Mouse (Mus musculus) megakaryocyte-erythroid progenitor cell, adult 5 weeks (primary cell): ENCODE results near the gene Cntfr. TPM values are rescaled to one million over a fixed set of nuclear protein-coding genes. Genes with fewer than 3 reads are reported as not detected.

Experiments used
- polyA plus RNA-seq: library from polyadenylated mRNA; stranded (reverse); fragments of >175 nt; gene quantifications from 2 replicates; pipeline ENCODE4 v1.2.3, GENCODE M21; 2012

Gene Cntfr
- 0.04 TPM in 1 of 2 replicates, not detected in the other for polyA plus RNA-seq

GRCm38 (mm10) chr4:41696930-41697841, at the start of gene Cntfr:
Cntfr (minus strand) TSS chr4:41697089.

DNA sequence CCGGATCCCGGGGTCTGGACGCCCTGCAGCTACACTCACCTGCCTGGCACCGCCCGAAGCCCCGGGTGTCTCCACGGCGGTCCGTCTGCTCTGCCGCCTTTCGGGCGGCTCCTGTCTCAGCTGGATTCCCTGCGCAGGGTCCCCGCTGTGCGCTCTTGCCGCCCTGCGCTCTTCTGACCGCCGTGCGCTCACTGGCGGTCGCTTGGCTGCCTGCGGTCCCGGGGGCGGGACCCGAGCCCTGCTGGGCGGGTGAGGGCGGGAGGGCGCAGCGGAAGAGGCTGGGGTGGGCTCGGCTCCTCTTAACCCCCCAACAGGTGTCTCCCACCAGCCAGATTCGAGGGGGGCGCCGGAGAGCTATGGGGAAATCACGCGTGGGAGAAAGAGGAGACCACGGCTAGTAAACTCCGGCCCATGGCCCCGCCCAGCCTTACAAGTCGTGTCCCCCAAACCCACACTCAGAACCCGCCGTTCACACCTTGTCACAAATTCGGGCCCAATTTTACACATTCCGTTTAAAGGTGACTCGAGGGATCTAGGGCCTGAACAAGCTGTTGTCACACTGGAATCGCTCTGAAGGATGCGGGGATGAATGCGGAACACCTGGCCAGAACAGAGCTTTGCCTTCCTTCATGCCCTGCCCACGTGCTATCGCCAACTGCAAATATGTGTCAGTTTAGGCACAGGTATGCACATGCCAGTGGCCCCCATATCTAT, 34.3 kb upstream of the Cntfr start, which contains the start of gene Arid3c:
Gene Arid3c (minus strand): TSS at position 91 of the 714 bp plus-strand sequence.

GRCm38 (mm10) chr4:41722918-41723351, 26.0 kb upstream of the Cntfr start, which contains the start of gene Dctn3:
Dctn3 (minus strand) TSS chr4:41723170.

DNA sequence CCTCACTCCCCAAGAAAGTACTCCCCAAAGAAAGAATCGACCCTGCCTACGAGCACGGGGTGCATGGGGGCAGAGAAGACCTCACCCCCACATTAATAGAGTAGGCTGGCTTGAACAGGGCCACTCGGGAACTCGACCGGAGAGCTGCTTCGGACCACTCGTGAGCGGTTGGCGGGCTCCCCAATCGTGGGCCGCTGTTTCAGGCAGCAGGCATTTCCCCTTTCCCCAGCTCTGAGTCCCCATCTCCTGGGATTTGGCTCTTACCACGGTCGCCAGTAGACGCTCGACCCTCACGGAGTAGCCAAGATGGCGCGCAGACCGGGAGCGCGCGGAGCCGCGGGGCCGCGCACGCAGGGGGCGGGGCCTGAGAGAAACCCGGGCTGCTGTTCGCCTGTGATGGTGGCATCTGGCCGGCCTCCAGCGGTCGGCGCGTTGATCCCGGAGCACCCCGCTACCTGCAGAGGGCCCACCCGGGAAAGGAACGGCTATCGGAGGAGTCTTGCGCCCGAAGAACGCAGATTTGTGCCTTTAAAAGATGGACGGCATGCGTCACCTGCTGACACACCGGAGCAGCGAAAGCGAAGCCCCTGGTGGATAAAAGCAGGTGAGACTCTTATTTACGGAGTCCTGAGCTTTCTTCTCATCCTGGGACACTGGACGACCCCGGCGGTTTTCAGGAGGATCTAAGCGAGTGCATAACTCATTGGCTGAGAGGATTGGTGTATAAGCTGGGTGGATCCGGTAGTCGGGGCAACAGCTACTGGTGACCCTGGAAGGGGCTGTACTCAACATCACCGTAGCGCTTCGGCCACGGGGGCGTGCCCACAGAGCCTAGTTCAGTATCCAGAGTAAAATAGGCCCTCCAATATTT, 16.5 kb upstream of the Cntfr start, which contains the start of gene Rpp25l:
Gene Rpp25l (minus strand): TSS at position 338 of the 871 bp plus-strand sequence.

GRCm38 (mm10) chr4:41699783-41700182, 2.9 kb upstream of the Cntfr start, which contains the start of gene Il11ra1:
Il11ra1 (plus strand) TSS chr4:41699989.

GRCm38 (mm10) chr4:41639913-41640507, 56.9 kb downstream of the Cntfr start, which contains the start of gene Enho:
Enho (minus strand) TSS chr4:41640324.

Other genes starting within 250 kb of the Cntfr start
- 1.6 and 2.0 TPM in 2 replicates for gene Kif24, start 232.2 kb downstream of the Cntfr start, polyA plus RNA-seq
- gene Nudt2, start 231.9 kb downstream of the Cntfr start, polyA plus RNA-seq = 6.1 and 6.4 TPM in 2 replicates
- gene AI464131, start 194.0 kb downstream of the Cntfr start, polyA plus RNA-seq = not detected in 2 replicates
- not detected in 2 replicates for gene 1110017D15Rik, start 179.8 kb downstream of the Cntfr start, polyA plus RNA-seq
- 7.7 and 8.8 TPM in 2 replicates for gene Fam219a, start 127.6 kb downstream of the Cntfr start, polyA plus RNA-seq
- gene Dnaic1, start 127.3 kb downstream of the Cntfr start, polyA plus RNA-seq = not detected in 2 replicates
- 0.40 TPM in 1 of 2 replicates, not detected in the other for gene Enho, start 56.8 kb downstream of the Cntfr start, polyA plus RNA-seq
- 67.6 and 73.0 TPM in 2 replicates for gene Il11ra1, start 2.9 kb upstream of the Cntfr start, polyA plus RNA-seq
- 52.4 and 61.5 TPM in 2 replicates for gene Rpp25l, start 16.4 kb upstream of the Cntfr start, polyA plus RNA-seq
- gene Dctn3, start 26.1 kb upstream of the Cntfr start, polyA plus RNA-seq = 198 and 248 TPM in 2 replicates
- gene Arid3c, start 34.1 kb upstream of the Cntfr start, polyA plus RNA-seq = not detected in 2 replicates
- gene Galt, start 58.1 kb upstream of the Cntfr start, polyA plus RNA-seq = 52.2 and 57.1 TPM in 2 replicates
- gene Sigmar1, start 59.1 kb upstream of the Cntfr start, polyA plus RNA-seq = 52.0 and 61.8 TPM in 2 replicates
- gene Ccl27a, start 77.2 kb upstream of the Cntfr start, polyA plus RNA-seq = 53.7 and 60.7 TPM in 2 replicates
- not detected in 2 replicates for gene Gm21541, start 206.5 kb upstream of the Cntfr start, polyA plus RNA-seq
- gene Gm20878, start 244.5 kb upstream of the Cntfr start, polyA plus RNA-seq = 2.0 and 11.5 TPM in 2 replicates